Mouse (Mus musculus): ENCODE measurements around the gene Abcd3. TPM values are rescaled to one million over a fixed set of nuclear protein-coding genes. Genes with fewer than 3 reads are reported as not detected.
A peak's percentile ranks its signal among the peaks of the same experiment; 100 is the strongest.
"Not testable (repeated sequence)": the region's sequence is repeated elsewhere in the genome, so short reads cannot be mapped to it uniquely, and the experiment has no call there.

Abcd3 gene
- total RNA-seq, 2 experiments from 2014 or later, result 66.0 to 67.7 TPM

DNA sequence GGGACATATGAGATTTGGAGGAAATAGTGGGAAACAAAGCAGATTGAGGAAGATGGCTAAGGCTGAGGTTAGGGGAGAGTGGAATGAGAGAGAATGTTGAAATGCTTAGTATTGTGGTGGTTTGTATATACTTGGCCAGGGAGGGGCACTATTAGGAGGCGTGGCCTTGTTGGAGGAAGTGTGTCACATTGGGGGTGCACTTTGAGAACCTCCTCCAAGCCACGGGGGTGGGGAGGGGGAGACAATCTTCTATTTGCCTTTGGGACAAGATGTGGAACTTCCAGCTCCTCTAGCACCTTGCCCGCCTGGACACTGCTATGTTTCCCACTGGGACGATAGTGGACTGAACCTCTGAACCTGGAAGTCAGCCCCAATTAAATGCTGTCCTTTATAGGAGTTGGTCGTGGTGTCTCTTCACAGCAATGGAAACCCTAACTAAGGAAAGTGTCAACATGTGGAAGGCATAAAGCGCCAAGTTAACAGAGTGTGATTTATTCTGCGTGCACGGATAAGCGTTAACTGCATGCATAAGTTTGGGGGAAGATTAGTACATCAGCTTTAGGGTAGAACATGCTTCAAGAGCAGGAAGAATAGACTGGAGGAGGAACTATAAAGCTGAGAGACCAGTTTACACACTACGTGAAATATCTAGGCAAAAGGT, 3.8 kb upstream of the Abcd3 start:
- no peak for DNase-seq

DNA sequence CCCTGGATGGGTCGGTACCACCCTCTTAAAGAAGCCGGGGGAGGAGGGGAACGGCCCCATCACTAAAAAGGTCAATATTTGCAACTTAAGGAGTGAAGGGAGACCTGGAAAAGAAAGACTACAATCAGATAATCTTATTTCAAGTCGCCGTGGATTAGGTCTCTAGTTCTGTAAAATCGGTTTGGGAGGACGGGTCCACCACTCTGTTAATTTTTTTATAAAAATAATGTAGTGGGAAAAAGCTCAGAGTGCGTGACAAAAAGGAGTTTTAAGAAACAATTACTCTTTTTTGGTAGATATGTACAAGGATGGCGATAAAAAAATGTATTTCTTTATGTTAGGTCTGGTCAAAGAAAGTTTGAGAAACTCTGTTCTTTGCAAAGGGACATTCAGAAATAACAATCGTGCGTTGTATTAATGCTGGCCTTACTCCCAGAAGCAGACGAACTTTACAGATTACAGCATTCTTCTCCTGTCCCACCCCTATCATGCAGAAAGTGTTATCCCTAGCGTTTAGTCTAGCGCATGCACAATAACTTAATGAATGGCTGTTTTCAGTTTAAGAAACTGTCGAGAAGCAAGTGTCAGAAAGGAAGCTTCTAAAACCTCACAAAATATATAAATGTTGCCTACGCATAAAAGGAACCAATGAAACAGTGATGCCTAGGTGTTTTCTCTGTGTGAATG, 590 bp upstream of the Abcd3 start:
- DNase-seq, result no peak

DNA sequence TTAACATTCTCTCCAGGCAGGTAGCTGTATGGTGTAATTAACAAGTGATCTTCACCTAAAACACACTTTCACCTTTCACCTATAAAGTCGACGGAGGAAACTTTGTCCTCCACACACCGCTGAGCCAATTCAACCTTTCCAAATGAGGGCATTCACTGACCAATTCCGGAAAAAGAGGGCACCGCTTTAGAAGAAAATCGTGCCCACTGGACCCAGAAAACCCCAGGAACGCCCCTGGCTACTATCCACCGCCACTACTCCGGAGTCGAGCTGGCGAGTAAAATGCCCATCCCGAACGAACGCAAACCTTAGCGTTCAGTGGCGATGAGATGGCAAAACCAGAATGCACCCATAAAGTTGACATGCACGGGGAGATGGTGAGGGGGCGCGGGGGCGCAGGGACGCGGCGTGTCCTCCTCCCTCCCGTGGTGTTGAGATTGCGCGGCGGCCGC, 663 bp downstream of the Abcd3 start:
- DNase-seq, result no peak

DNA sequence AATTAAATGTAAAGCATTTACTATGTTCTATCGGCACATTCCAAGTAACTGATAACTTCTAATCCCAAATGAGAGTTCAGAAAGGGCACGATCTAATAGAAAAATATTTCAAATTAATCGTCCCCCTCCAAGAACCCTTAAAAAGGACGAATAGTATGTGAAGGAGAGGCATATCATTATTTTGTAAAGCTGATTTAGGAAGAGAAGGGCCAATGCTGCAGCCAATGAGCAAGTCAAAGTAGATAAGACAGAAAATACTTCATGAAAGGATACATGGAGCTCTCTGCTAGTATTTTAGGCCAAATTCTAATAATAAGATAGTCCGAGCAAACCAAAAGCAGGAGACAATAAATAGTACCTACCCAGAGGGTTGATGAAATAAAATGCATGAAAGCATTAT, 1.3 kb downstream of the Abcd3 start:
- no peak for DNase-seq

DNA sequence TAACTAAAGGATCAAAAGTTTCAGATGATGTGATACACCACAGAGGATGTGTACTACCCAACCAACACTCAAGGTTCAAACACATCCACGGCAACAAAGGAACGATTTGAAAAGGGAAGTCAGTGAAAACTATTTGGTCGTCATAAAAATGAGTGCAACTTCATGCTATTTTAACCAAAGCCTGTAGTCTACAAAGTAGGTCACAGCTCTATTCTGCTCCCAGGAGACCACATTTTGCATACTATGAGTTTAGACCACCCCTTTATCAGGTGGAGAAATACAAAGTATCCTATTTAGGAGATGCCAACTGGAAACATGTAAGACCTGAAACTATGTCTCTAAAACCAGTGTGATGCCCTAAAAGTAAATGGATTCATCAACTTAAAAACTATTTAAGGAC, 6.9 kb downstream of the Abcd3 start:
- no peak for DNase-seq

DNA sequence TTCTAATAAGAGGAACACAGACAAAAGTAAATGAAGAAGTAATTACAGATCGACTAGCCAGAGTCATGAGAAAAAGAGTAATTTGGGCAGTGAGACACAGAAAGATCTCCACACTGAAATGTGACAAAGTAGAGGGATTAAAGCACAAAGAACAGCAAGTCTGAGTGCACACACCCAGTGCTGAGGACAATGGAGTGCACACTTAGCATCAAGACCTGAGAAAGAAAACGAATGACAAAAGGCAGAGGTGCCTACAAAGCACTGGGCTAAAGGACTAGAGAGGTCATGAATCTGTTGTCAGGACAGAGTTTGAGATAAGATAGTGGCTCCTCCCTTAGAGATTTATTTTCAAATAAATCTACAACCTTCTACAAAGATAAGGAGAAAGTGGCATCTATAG, 20.9 kb downstream of the Abcd3 start:
- no peak for DNase-seq

DNA sequence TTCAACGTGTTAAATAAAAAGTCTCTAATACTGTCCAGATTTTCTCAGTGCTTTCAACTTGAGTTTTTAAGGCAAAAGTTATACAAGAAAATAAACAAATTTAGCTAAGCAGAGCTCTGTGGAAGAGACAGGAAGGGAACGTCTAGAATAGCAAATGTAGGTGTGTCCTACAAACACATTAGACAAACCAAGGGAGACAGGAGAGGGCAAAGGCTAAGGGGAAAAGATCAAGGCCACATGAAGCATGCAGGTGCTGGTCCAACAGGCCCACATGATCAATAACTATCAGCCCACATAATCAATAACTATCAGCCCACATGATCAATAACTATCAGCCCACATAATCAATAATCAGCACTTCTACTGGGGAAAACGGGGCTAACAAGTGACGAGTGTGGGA, 22.9 kb downstream of the Abcd3 start:
- DNase-seq, result no peak

DNA sequence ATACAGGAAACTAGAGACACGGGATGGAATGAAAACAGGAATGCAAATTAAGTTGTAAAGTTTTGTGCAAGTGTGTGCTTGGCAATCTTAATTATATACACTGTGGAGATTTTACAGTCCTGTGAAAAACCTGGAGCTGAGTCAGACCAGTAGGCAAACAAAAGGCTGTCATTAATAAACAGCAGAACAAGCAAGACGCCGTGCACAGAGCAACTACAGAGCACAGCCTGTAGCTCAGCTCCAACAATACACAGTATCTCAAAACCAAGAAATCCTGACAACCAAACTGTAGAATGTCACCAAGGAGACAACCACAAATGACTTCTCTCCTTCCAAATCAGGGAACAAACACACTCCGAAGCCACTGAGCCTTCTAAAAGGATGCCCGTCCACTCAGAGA, 24.7 kb downstream of the Abcd3 start:
- no peak for DNase-seq

DNA sequence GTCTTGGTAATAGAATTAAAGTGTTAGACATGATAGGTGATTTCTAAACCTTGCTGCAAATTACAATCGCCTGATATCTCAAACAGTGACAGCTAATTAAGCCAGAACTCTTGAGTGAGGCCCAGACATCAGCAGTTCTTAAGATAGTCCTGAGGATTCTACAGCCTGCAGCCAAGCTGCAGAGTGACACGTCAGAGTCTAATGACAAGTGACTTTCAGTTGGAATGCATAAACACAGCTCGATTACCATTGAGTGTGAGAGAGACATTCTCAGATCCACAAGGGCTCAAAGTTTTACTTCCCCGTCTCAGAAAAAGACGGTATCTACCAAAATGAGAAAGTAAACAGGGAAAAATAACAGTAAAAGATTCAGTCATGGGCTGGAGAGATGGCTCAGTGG, 25.3 kb downstream of the Abcd3 start:
- no peak for DNase-seq

DNA sequence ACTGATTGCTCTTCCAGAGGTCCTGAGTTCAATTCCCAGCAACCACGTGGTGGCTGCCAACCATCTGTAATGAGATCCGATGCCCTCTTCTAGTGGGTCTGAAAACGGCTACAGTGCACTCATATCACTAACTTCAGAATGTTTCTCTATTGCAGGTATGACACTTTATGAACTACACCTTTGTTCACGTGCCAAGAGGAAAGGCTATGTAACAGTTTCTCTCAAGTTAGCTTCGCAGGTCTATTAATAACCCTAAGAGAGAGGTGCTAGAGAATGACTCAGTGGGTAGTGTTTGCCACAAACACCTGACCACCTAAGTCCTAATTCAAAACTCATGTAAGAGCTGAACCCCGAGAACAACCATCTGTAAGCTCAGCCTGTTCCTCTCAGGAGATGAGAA, 32.1 kb downstream of the Abcd3 start:
- no peak for DNase-seq

DNA sequence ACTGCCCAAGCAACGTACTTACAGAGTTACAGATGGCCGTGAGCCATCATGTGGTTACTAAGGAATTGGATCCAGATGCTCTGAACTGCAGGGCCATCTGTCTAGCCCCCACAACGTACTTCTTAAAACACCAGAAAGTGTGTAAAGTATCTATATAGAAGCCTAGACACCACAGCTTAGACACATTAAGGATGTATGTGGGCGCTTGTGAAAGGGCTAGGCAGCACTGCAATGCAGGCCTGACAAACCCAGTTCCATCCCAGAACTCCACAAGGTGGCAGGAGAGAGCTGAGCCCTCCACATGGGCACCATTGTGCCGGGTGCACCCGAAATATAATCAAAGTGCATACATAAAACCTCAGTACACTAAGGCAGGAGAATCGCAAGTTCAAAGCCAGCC, 37.2 kb downstream of the Abcd3 start:
- DNase-seq, result peak; percentile 68

DNA sequence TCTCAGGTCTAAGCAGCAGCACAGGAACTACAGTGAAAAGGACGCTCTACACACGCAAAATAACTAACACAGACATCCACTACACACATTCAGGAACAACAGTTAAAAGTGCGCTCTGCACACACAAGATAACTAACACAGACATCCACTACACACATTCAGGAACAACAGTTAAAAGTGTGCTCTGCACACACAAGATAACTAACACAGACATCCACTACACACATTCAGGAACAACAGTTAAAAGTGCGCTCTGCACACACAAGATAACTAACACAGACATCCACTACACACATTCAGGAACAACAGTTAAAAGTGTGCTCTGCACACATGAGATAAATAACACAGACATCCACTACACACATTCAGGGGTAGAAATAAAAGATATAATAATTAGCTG, 41.8 kb downstream of the Abcd3 start:
- not testable (repeated sequence) for DNase-seq

DNA sequence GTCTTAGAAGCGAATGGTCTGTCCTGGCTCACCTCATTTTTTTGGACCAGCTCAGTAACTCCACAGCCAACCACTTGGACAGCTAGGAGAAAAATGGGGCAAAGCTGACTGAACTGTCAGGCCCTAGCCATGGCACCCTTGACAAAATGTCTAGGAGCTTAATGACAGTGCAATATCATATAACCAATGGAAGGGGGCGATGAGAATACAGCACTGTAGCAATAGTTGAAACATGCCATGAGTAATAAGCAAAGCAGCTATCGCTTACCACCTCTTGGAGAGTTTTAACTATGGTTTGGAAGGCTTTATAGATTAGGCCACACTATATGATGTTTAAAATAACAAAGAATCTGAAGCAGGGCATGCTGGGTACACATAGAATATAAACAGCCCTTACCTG, 46.3 kb downstream of the Abcd3 start:
- no peak for DNase-seq

DNA sequence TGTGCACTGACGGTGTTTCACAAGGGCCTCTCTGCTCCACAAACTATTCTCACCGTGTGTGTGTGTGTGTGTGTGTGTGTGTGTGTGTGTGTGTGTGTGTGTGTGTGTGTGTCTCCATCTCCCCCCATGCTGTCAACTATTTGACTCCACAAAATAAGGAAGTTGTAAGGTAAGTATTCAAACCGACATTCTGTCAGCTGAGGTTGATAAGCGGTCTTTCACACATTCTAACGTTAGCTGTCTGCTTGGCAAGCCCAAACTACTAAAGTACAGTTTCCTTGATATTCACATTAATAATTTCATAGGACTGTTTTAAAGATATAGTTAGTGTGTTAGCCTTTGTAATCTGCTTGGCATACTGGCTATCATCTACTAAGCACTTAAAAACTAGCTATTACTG, 48.3 kb downstream of the Abcd3 start:
- no peak for DNase-seq

DNA sequence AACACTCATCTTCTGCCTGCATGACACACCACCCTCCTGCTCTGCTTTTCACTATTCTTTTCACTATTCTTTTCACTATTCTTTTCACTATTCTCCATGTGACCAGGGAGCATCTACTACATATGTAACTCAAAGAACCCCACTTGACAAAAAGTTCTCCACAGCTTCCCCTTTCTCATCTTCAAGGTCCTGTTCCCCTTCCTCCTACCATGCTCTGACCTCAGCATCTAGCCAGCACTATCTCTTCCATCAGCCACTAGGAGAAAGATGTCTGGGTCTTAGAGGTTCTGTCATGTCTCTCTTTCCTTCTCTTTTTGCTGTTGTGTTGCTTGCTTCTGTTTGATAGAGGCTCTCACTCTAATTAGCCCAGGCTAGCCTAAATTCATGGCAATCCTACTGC, 49.1 kb downstream of the Abcd3 start:
- DNase-seq, result no peak

DNA sequence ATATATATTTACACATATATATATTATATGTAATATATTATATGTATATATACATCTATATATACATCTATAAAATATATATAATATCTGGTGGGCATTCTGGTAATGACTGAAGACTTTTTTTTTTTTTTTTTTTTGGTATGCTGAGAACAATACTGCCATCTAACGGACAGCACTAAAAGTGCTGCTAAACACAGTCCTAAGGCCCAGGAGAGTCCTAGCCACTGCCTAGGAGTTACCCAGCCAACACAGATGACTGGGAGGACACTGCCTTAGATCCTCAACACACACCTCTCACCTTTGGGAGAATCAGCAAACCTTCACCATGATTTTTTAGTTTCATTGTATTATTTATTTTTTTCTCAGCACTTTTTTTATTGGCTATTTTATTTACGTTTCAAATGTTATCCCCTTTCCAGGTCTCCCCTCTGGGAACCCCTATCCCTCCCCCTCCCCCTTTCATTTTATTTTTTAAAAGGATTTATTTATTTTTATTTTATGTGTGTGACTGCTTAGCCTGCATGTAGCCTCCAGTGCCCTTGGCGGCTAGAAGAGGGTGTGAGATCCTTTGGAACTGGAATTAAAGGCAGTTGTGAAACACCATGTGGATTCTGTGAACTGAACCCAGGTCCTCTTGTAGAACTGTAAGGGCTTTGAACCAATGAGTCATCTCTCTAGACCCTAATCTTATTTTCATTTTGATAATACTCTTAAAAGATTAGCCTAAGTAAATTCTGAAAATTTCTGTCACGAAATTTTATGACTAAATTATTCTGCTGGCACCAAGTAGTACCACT, 52.8 kb downstream of the Abcd3 start:
- peak; percentile 19 for DNase-seq

DNA sequence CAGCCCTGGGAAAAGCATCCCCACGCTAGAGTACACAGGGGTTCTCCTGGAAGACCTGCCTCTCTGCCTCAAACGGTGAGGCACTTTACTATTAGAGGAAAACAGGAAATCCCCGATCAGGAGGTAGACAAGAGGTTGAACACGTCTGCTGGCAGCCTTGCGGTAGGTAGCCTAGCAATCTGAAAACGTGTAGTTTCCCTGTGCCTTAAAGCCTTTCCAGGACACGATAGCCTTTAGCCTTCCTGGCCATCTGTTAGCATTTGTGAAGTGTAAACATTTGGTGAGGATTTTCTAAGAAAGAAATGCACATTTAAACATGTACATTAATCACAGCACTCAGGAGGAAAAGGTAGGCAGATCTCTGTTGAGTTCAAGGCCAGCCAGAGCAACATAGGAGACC, 56.7 kb downstream of the Abcd3 start:
- no peak for DNase-seq

DNA sequence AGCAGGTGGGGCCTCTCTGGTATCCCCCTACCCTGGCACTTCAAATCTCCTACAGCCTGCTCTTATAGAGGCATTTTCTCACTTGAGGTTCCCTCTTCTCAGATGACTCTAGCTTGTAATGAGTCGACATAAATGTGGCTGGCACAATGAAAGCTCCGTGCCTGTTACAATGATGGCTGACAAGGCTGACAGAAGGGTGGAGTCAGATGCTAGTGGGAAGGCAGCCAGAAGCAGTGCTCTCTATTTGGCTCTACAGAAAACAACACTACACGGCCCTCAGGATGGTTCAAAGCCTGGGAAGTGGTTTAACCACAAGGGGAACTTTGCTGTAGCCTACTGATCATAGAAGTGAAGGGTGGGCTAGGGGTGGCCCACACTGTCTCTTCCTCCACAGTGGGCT, 60.0 kb downstream of the Abcd3 start:
- DNase-seq, result peak; percentile 23

DNA sequence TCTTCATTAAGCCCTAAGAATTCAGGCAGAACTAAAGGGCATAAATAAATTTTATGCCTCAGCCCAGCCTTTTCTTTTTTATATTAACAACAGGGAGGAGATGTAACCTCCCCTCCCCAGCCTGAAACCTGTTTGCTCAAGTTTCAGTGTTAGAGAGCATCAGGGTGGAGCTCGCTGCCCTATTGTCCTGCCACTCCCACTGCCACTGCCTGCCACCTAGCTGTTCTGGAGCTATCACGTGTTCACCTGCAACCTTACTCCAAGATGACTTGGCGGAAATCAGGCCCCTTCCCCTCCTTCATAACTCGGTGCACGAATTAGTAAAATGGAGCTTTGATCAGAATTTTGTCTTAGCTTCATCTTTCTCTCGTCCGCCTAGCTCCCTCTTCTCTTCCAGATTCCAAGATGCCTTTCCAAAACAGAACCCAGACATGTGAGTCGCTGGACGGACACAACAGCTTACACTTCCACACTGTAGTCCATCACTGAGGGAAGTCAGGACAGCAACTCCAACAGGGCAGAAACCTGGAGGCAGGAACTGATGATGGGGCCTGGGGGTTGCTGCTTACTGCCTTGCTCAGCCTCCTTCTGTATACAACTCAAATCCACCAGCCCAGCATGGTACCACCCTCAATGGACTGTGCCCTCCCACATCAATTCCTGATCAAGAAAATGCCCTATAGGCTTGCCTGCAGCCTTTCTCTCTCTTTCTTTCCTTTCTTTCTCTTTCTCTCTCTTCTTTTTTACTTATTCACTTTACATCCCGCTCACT, 60.6 kb downstream of the Abcd3 start:
- not testable (repeated sequence) for DNase-seq

DNA sequence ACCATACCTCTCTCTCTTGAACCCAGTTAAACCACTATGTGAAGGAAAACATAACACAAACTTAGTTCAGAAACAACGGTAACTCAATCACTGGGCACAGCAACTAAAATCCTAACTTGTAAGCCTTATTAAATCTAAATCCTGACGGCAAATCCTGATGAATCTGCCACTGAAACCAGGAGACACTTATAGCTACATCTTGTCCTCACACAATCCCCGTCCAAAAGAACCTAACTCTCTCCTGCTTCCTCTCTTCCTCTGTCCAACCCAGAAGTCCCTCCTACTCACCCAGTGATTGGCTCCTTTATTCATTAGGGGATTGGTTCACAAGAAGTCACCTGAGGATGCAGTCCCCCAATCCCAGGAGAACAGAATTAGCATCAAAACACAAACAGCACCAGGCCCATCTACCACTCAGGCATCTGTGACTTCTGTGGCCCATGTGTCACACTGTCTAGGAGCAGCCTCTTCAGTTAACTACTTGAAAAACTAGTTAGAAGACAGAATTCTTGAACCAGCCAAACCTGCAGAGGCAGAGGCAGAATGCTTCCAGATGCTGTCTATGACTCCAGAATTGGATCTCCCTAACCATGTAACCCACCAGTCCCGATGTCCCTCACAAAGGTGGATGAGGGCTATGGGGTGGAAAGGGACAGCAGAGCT, 73.8 kb downstream of the Abcd3 start:
- not testable (repeated sequence) for DNase-seq

DNA sequence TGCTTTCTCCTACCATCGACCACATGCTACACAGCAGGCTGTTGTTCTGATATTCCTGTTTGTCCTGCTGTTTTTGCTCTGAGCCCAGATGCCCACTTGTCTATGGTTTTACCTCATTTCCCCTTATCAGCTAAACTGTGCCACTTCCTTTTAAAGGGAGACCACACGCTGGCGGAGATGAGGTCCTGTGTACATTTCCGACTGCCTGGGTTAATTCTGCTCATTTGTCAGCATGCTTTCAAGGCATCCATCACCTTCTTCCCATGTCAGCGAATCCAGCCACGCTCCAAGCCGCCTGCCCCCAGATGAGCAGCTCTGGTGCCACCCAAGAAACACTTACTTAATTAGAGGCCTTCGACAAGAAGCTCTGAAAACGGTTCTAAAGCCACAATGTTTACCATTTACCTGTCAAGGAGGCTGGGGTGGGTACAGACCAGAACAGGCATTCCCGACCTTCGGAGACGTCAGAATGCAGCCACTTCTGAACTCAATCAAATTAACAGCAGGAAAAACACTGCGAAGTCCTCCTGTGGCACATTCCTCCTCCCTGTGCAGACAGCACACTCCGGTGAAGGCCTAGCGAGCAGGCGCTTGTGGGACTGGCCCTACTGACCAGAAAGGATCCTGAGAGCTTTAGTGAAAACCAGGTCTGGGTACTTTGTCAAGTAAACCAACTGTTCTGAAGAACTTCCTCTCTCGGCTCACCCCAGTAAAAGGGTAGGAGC, 75.5 kb downstream of the Abcd3 start:
- DNase-seq, result no peak

Data from heart, postnatal 4 days (tissue).